Mouse (Mus musculus) forebrain, embryonic 13.5 days (tissue): Measurements from ENCODE around the gene Wdr44. TPM values are rescaled to one million over a fixed set of nuclear protein-coding genes. Genes with fewer than 3 reads are reported as not detected.

Experiments
- ATAC-seq: fragments of 200-750 bp; cut with Nextera tagmentation; 2 replicates; pipeline ENCODE4 v1.8.0; 2017
- H3K27ac ChIP-seq: fragments of 300-500 bp; sonication (generic); 2 replicates; pipeline ENCODE4 v1.5.1; 2015; ENCODE audit warnings: inconsistent platforms, mild to moderate bottlenecking, moderate library complexity
- H3K27me3 ChIP-seq: fragments of 300-500 bp; sonication (generic); 2 replicates; pipeline ENCODE4 v1.6.1; 2015; ENCODE audit warnings: mild to moderate bottlenecking, inconsistent platforms
- H3K36me3 ChIP-seq: fragments of 300-500 bp; sonication (generic); 2 replicates; pipeline ENCODE4 v1.6.1; 2015; ENCODE audit warnings: mild to moderate bottlenecking, inconsistent platforms; ENCODE audit not compliant: poor library complexity, severe bottlenecking
- H3K4me1 ChIP-seq: fragments of 300-500 bp; sonication (generic); 2 replicates; pipeline ENCODE4 v1.6.1; 2015; ENCODE audit warnings: inconsistent platforms
- H3K4me2 ChIP-seq: fragments of 300-500 bp; sonication (generic); 2 replicates; pipeline ENCODE4 v1.6.1; 2015; ENCODE audit warnings: inconsistent platforms, mild to moderate bottlenecking, moderate library complexity
- H3K4me3 ChIP-seq: fragments of 300-500 bp; sonication (generic); 2 replicates; pipeline ENCODE4 v1.5.1; 2015; ENCODE audit warnings: mild to moderate bottlenecking, inconsistent platforms
- H3K9ac ChIP-seq: fragments of 300-500 bp; sonication (generic); 2 replicates; pipeline ENCODE4 v1.6.1; 2015; ENCODE audit warnings: mild to moderate bottlenecking, inconsistent platforms
- H3K9me3 ChIP-seq: fragments of 300-500 bp; sonication (generic); replicated peaks from 2 replicates; pipeline ENCODE4 v1.6.1; 2016; ENCODE audit warnings: inconsistent platforms
- WGBS: fragments of 180-500 bp; shearing (Covaris S2); methylation state at CpG from one replicate; pipeline ENCODE4 v1.1.7; 2015; 5-methylcytosine and 5-hydroxymethylcytosine counted together
- polyA plus RNA-seq: library from polyadenylated mRNA; unstranded; fragments of >200 nt; fragmentation: Nextera tagmentation; extraction: Ambion mirVana; gene quantifications from 2 replicates; pipeline ENCODE4 v1.2.1, GENCODE M21; 2015

Wdr44 gene
- 14.2 and 14.9 TPM in 2 replicates for polyA plus RNA-seq

DNA sequence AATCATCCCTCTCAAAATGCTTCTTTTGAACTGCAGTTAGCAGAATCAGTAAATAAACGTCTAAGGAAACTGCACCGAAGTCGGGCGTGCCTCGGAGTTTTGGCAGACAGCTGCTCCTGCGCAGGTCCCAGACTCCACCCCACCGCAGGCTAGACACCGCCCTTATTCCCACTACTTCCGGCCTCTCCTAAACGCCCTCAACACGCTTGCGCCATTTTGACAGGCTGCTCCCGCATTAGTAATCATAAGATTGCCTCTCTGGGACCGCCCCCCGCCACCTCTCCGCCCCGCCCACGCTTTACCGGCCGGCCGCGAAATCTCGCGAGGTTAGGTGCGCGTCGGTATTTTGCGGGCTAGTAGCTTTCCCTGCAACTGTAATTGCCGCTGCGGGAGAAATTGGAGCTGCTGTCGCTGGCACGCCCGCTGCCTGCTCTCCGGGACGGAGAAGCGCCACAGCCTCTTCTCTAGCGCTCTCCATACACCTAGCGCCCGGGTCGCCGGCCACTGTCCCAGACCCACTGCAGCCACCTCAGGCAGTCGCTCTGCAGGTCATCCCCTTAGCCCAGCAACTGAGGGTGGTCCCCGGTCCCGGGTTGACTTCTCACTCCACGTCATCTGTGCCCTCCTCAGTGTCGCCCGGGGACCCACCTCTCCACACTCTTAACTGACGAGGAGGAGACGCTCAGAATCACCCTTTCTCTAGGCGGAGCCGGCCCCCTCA, at the start of gene Wdr44:
Gene Wdr44, plus strand, starts transcription at position 330 of the 721 bp plus-strand sequence.
- H3K9me3 ChIP-seq = no peaks in the 10 kb centered on the region
- peak within 1 kb of the TSS; percentile 60 for H3K4me2 ChIP-seq
- peak within 1 kb of the TSS; percentile 75 for H3K27ac ChIP-seq
- peak within 1 kb of the TSS; percentile 69 for H3K9ac ChIP-seq
- H3K36me3 ChIP-seq = no peaks in the 10 kb centered on the region
- whole genome bisulfite sequencing = 10% methylated on average over 51 of the region's 51 CpGs
- no peaks in the 10 kb centered on the region for H3K27me3 ChIP-seq
- ATAC-seq = peak; percentile 100
- peak within 1 kb of the TSS; percentile 54 for H3K4me3 ChIP-seq
- H3K4me1 ChIP-seq = no peaks in the 10 kb centered on the region

DNA sequence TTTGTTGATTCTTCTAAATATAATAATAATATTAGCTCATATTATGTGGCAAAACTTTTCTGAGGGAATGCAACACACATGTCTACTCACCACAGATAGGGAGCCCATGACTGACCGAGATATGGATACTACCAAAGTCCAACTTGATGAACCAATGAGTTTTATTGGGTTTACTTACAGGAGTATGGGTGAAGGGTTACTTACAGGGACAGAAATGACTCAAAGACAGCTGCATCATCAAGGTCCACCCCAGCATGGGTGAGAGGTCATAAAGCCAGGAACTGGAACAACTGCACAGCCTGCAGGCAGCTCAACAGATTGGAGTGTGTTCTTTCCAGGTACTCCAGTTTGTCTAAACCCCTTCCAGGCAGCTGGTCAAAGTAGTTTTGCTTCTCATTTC, 44.5 kb upstream of the Wdr44 start:
- no peak for ATAC-seq
- WGBS = 71% methylated on average over 1 of the region's 1 CpGs

DNA sequence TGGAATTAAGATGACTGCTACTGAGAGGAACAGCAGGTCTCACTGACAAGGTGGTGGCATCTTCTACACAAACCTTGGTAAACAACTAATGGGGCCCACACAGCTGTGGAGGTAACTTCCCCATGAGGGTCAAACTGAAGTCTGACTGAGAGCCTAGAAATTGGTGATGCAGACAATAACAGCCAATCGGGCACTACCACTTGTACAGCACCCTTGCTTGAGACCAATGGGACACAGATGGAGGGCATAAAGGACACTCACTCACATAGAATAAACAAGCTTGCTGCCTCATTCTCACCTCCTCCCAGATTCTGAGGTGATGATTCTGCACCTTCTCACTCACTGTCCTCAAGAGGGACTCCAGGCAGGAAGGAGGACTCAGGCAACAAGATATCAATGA, 30.6 kb upstream of the Wdr44 start:
- H3K4me2 ChIP-seq = no peak overlapping the region
- no peak overlapping the region for H3K9ac ChIP-seq
- H3K27me3 ChIP-seq = no peaks in the 10 kb centered on the region
- H3K9me3 ChIP-seq = no peaks in the 10 kb centered on the region
- H3K4me3 ChIP-seq = no peak overlapping the region
- H3K4me1 ChIP-seq = no peaks in the 10 kb centered on the region
- H3K27ac ChIP-seq = no peak overlapping the region
- ATAC-seq = no peak
- H3K36me3 ChIP-seq = no peaks in the 10 kb centered on the region
- 95% methylated on average over 1 of the region's 1 CpGs for WGBS

More for the DNA sequence above, 44.5 kb upstream of the Wdr44 start:
- Histone ChIP-seq H3K27ac (no peak overlapping the region), H3K27me3 (no peaks in the 10 kb centered on the region), H3K9ac (no peak overlapping the region), H3K36me3 (no peaks in the 10 kb centered on the region), H3K9me3 (no peaks in the 10 kb centered on the region), H3K4me3 (no peak overlapping the region), H3K4me2 (no peak overlapping the region), H3K4me1 (no peaks in the 10 kb centered on the region)

DNA sequence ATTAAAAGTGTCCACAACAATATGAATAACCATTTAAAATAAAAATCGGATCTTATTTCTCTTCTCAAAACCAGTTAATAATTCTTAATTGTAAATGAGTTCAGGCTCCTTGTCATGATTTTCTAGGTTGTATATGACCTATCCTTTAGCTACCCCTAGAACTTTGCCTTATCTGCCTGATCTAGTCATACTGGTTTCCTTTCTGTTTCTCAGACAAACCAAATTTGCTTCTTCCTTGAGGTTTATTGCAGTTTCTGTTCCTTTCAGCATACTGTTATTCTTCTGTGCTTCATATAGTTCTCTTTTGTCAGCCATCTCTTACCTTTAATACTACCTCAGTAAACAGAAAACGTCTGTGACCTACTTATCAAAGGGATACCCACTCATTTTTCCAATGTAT, 19.7 kb upstream of the Wdr44 start:
- ATAC-seq = no peak
- Histone ChIP-seq H3K27me3 (no peaks in the 10 kb centered on the region), H3K4me1 (no peaks in the 10 kb centered on the region), H3K36me3 (no peaks in the 10 kb centered on the region), H3K4me2 (no peak overlapping the region), H3K4me3 (no peak overlapping the region), H3K27ac (no peak overlapping the region), H3K9ac (no peak overlapping the region), H3K9me3 (no peaks in the 10 kb centered on the region)
- WGBS = 79% methylated on average over 2 of the region's 2 CpGs

DNA sequence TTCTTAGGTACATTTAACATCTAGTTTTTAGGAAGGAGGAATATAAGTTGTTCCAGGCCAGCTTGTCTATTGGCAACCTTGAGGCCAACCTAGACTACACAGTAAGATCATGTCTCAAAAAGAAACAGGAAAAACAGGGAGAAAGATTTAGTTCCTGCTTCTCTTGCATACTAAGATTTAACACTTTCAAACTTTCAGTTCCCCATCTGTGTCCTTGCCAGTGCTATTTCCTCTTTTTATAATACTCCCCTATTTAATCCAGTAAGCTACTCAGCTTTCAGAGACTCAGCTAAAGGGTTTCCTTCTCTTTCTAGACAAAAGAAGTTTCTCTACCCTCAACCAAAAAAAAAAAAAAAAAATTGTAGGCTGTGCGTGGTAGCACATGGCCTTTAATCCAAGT, 17.4 kb upstream of the Wdr44 start:
- Histone ChIP-seq H3K27ac (no peak overlapping the region), H3K36me3 (no peaks in the 10 kb centered on the region), H3K4me3 (no peak overlapping the region), H3K9ac (no peak overlapping the region), H3K9me3 (no peaks in the 10 kb centered on the region), H3K27me3 (no peaks in the 10 kb centered on the region), H3K4me2 (no peak overlapping the region), H3K4me1 (no peaks in the 10 kb centered on the region)
- WGBS = 61% methylated on average over 1 of the region's 1 CpGs
- ATAC-seq = no peak

DNA sequence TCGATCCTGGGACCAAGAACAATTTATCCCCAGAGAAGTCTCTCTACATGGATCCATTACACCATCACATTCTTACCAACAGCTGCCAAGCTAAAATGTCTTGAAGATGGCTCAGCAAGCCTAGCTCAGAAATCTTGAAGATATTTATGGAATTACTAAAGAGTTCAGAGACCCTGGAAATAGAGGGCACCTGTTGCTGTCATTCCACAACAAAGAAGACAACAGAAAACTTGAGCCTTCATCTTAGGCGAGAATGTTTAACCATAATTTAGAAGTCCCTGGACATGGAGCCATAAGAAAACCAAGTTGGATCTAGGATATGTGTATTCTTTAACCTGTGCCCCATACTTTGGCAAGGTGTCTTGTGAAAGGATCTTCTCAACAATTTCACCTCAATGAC, 16.3 kb upstream of the Wdr44 start:
- Histone ChIP-seq H3K9me3 (no peaks in the 10 kb centered on the region), H3K4me1 (no peaks in the 10 kb centered on the region), H3K27me3 (no peaks in the 10 kb centered on the region), H3K9ac (no peak overlapping the region), H3K27ac (no peak overlapping the region), H3K36me3 (no peaks in the 10 kb centered on the region), H3K4me3 (no peak overlapping the region), H3K4me2 (no peak overlapping the region)
- ATAC-seq = no peak
- WGBS = 79% methylated on average over 2 of the region's 2 CpGs

DNA sequence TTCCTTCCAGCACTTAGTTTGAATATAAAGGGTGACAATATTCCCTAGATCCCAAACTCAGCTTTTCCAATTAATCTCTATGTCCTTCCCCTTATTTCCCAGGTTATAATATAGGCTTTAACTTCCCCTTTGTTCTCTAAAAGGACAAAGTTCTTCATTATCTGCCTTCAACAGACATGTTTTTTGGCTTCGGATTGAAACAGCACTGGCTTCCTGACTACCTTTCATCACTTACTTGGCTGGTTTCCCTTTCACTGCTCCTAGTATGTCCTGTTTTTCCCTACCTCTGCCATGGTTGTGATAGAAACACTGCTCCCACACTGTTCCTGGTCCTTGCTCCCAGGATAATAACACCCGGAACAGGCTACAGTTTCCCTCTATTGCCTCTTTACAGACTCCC, 15.3 kb upstream of the Wdr44 start:
- Histone ChIP-seq H3K4me2 (no peak overlapping the region), H3K9ac (no peak overlapping the region), H3K9me3 (no peaks in the 10 kb centered on the region), H3K27ac (no peak overlapping the region), H3K27me3 (no peaks in the 10 kb centered on the region), H3K36me3 (no peaks in the 10 kb centered on the region), H3K4me3 (no peak overlapping the region), H3K4me1 (no peaks in the 10 kb centered on the region)
- no peak for ATAC-seq
- 84% methylated on average over 2 of the region's 2 CpGs for WGBS

DNA sequence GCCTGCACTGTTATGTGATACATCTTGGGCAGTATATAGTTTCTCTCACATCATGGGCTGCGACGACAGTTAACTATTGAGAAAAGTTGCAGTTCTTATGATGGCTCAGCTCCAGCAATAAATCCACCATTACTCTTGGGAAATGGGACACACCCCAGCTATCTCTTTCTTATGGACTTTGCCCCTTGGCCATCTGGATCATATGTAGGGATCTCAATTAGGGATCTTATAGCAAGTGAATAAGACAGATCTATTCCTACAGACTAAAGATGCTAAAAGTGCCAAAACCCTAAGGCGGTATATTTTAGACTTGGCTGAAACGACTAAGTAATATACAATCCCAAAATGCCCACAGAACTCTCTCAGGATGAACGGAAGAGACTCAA, 522 bp upstream of the Wdr44 start:
- H3K9me3 ChIP-seq = no peaks in the 10 kb centered on the region
- 17% methylated on average over 5 of the region's 5 CpGs for WGBS
- H3K9ac ChIP-seq = 0 out of 2 replicates have a peak overlapping the region, but pooled peaks have one; percentile 21
- no peaks in the 10 kb centered on the region for H3K36me3 ChIP-seq
- peak; percentile 9; the same call in 1 of the 2 replicates for ATAC-seq
- H3K4me3 ChIP-seq = peak overlapping the region; percentile 54
- H3K27ac ChIP-seq = no peak overlapping the region
- no peaks in the 10 kb centered on the region for H3K4me1 ChIP-seq
- H3K27me3 ChIP-seq = no peaks in the 10 kb centered on the region
- peak overlapping the region; percentile 50 for H3K4me2 ChIP-seq

DNA sequence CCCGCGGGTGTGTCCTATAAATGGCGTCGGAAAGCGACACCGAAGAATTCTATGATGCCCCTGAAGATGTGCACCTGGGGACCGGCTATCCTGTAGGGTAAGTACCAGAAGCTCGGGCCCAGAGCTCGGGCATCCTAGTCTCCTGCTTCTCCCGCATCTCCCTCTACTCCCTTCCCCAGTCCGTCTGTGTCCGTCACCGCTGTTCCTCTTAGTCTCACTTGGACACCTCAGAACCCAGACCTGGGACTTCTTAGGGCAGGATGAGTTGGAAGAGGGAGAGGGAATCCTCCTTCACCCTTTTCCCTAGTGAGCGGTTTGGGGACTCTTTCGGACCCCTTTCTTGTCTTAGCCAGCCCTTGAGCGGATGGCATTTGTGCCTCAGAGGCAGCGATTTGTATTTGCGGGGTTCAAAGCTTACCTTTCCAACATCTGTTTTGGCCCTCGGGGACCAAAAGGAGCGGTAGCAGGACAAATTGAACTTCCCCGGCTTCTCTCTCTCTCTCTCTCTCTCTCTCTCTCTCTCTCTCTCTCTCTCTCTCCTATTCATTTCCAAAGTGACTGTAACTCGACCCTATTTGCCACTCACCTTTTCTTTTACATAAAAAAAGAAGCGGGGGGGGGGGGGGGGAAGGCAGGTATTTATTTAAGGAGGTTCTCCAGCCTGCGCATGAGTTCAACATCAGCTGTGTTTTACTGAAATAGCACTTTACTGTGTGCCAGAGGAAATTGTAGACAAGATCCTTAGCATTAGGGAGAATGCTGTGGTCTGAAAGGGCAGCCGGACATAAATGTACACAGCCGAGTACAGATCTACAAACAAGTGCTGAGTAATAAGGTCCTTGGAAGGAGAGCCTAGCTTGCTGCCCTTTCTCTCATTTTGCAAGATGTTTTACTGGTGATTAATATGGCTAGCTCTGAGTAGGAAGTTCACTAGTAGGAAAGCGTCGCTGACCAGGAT, 871 bp downstream of the Wdr44 start:
- Histone ChIP-seq H3K36me3 (no peaks in the 10 kb centered on the region), H3K4me1 (no peaks in the 10 kb centered on the region), H3K4me2 (peak overlapping the region; percentile 60), H3K9ac (peak overlapping the region; percentile 69), H3K4me3 (peak overlapping the region; percentile 54), H3K27me3 (no peaks in the 10 kb centered on the region), H3K9me3 (no peaks in the 10 kb centered on the region), H3K27ac (peak overlapping the region; percentile 75)
- no peak for ATAC-seq
- 17% methylated on average over 27 of the region's 28 CpGs for WGBS

DNA sequence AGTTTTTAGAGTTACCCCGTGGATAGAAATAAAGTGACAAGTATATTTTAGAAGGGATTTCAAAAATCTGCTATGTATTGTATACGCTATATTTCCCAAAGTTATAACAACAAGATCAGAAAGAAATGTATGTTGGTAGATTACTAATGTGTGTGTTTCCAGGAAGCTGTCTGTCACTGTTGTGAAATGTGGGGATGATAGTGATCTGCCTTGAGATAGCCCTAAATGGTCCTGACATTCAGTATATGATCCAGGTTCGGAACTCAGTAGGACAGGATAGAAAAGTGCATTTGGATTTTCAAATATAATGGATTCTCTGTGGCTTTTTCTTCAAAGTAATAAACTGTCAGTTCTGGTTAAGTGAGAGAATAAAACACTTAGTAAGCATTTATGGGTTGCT, 1.7 kb downstream of the Wdr44 start:
- H3K4me3 ChIP-seq = no peak overlapping the region
- no peak for ATAC-seq
- 82% methylated on average over 3 of the region's 3 CpGs for WGBS

DNA sequence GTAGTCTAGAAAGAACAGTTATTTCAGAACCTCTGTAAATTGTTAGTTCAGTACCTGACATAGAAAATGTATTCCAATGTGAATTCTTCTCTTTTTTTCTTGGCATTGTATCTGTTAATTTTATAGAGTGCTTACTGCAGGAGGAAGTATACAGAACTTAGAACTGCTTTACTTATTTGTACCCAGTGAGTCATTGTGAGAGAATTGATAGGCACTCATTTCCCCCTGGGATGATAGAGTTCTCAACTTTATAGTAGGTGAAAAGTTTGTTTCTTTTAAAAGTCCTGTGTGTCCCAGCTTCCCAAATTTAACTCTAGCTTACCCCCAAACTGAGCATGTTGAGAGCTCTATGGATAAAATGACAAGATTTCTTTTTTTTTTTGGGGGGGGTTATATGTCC, 2.3 kb downstream of the Wdr44 start:
- Histone ChIP-seq H3K4me3 (no peak overlapping the region), H3K27me3 (no peaks in the 10 kb centered on the region), H3K9me3 (no peaks in the 10 kb centered on the region), H3K36me3 (no peaks in the 10 kb centered on the region), H3K4me2 (no peak overlapping the region), H3K27ac (no peak overlapping the region), H3K4me1 (no peaks in the 10 kb centered on the region), H3K9ac (no peak overlapping the region)
- ATAC-seq = no peak

More for the DNA sequence above, 1.7 kb downstream of the Wdr44 start:
- Histone ChIP-seq H3K4me2 (no peak overlapping the region; the same call in 1 of the 2 replicates), H3K27ac (no peak overlapping the region), H3K9me3 (no peaks in the 10 kb centered on the region), H3K4me1 (no peaks in the 10 kb centered on the region), H3K27me3 (no peaks in the 10 kb centered on the region), H3K9ac (no peak overlapping the region), H3K36me3 (no peaks in the 10 kb centered on the region)

DNA sequence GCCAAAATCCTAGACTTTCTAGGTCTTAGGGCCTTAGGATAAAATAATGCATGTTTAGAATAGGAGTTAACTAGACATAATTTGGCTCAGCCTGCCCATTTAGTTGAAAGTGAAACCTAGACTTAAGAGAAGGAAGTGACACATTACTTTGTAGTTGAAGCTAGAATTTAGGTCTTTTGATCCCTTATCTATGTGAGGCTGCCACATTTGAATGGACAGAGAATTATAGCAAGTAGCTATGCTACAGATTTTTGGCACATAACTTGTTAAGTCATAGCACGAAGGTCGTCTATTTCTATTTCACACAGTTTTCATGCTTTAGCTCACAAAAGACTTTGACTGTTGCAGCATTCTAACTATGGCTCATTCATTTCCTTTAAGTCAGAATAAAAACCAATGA, 4.5 kb downstream of the Wdr44 start:
- Histone ChIP-seq H3K27me3 (no peaks in the 10 kb centered on the region), H3K4me2 (no peak overlapping the region), H3K27ac (no peak overlapping the region), H3K9me3 (no peaks in the 10 kb centered on the region), H3K4me3 (no peak overlapping the region), H3K9ac (no peak overlapping the region), H3K36me3 (no peaks in the 10 kb centered on the region), H3K4me1 (no peaks in the 10 kb centered on the region)
- ATAC-seq = no peak
- 91% methylated on average over 2 of the region's 2 CpGs for WGBS
